Mouse (Mus musculus) E14TG2a.4 (cell line): ENCODE data around the gene Sgf29.

Experiments used
- CTCF ChIP-seq: conservative IDR thresholded peaks from 2 replicates; pipeline ENCODE4 v1.5.1; 2014; ENCODE audit warnings: low read length
- POU5F1 ChIP-seq: IDR thresholded peaks from 2 replicates; pipeline ENCODE4 v1.6.1; 2014; ENCODE audit warnings: low read length, borderline replicate concordance

DNA sequence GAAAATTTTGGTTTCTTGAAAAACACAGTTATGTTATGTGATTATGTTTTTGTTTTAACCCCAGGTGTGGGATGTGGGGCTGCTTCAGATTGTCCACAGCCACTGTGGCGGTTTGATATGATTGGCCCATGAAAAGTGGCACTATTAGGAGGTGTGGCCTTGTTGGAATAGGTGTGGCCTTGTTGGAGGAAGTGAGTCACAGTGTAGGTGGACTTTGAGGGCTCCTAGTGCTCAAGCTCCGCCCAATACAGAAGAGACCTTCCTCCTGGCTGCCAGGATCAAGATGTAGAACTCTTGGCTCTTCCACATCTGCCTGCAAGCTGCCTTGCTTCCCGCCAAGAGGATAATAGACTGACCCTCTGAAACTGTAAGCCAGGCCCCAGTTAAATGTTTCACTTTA is 36.4 kb upstream of the Sgf29 start:
- TF ChIP-seq CTCF (no peak), POU5F1 (no peak)
